Mouse (Mus musculus) c-Kit-negative CD71-positive TER-119-positive erythroid progenitor cells, embryonic 14.5 days (primary cell): ENCODE results near the gene Hoxd11.

Source experiments
- DNase-seq: peaks from one replicate; pipeline ENCODE4 v3.0.0-alpha.2; 2013; ENCODE audit warnings: low read depth, low spot score

Gene Hoxd11

DNA sequence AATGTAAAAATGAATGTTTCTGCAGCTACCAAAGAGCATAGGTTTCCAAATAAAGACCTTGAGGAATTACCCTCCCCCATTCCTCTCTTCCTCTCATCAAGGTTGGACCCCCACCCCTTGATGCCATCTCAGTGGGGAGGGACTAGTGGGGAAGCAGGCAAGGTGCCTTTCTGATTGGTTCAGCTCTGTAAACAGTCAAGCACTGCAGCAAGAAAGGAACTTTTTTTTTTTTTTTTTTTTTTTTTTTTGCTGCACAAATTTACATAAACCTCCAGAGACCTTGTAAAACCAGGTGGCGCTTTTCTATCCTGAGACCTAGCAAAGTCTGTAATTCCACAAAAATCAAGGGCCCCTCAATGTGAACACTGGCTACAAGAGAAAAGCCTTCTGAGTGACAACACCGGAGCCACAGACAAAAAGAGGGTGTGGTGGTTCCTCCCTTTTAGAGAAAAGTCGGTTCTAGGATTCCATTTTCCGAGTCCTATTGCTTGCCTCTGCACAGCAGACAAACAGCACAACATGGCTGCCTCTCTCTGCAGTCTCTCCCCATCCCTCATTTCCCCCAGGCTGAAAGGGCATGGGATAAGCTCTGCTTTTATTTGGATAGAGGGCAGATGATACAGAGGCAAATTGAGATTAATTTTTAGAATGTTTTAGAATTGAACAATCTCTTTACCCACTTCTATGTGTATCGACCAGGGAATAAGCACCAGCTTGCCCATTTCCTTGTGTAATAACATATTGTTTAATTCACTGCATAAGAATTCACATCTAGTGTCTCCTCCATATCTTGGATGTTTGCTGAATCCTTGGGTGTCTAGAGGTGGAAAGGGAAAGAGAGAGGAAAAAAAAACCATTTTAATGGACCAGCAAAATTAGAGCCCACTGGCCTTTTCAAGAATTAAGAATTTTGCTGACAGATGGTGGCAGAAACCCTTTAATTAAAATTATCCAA lies 30.4 kb downstream of the Hoxd11 start:
- no peak for DNase-seq

DNA sequence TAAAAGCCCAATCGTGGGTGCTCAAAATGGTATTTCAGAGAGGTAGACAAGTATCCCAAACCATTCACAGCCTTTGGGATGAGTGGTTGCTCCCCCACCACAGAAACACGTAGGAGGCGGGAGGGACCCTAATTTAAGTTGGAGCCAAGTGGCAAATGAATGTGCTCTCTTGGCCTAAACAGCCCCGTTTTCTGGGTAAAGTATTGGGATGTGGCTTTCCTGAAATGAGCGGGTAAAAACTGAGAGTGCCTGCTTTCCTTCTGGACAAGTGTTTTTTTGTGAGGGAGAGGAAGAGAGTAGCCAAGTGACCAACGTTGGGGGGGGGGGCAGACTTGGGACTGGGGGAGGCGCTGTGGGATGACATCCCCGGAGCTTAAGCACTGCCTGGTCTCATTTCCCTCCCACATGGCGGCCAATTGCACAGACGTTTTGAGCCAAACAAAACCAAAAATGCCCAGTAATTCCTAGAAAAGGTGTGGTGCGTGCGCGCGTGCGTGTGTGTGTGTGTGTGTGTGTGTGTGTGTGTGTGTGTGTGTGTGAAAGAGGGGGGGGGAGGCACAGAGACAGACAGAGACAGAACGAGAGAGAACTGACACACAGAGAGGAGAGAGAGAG lies 31.7 kb downstream of the Hoxd11 start:
- no peak for DNase-seq

DNA sequence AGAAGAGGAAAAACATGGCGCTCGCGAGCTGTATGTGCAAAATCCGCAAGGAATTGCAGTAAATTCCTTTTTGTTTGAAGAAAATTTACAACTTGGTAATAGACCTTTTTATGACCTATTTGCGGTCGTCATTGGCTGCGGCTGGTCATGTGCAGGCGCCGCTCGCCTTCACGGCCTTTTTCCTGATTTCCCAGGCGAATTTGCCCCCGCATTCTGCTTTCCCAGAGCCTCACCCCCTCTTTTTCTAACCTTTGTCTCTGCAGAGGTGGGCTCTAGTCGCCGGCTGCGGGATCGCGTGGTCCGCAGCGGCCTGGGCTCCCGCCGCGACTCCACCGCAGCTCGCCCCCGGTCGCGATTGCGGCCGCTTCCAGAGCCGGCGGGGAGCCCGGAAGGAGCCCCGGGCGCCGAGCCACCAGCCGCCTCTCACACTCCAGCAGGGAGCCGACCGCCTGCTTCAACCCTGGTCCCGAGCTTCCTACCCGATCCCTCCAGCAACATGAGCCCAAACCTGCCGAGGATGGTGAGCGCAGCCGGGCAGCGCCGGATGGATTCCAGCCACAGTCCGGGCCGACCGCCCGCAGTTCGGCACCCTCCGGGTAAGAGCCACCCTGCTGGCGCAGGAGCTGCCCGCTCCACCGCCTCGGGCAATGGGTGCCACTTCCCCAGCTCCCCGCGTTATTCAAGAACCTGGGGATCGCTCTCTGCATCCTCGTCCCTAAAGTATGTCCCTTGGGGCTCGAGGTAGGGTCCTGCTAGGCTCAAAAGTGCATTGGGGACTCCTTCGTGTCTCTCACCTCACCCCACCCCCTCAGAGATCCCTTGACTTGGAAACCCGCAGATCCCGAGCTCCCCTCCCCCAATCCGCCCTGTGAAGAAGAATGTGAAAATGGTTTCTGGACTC lies 32.6 kb downstream of the Hoxd11 start, which contains the start of the genes Hoxd3 and Hoxd4:
TSS of gene Hoxd3 (plus strand) at position 207 of the 901 bp plus-strand sequence.
TSS of gene Hoxd4 (plus strand) at position 209 of the 901 bp plus-strand sequence.
- no peak for DNase-seq

DNA sequence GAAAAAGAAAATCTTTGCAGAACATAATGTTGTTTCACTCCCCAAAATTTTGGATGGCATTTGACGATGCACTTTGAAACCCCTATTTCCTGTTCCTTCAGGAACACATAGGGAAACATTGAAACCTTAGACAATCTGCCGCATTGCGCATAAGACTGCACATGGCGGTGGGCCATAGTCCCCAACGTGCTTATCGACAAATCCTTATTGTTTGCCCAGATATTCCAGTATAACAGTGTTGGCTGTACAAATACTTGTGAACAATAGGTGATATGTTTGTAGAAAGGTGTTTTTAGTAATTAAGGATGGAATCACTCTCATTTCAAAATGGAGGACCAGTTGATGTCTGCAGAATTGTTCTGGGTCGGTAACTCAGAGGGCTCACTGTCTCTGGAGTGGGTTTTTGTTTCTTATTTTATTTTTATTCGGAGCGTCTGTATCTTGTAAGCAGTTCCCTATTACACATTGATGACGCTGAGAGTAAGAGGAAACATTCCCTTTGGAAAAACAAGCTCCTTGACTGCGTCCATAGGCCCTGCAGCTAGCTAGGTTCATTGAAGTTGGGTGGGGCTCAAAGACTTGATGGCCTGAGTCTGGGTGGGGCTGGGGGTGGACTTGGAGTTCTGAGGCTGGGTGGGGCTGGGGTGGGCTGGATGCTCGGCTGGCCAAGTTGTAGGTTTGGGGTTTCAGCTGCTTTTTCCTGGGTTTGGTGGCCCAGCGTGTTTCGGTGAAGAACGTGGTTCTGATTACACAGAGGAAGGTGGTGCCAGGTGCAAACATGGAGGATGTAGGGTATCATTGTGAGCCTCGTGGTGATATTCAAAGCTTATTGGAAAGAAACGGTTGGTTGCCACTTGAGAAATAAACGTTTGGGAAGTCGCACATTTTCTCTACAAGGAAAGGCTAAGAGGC lies 34.1 kb downstream of the Hoxd11 start:
- DNase-seq, result no peak

DNA sequence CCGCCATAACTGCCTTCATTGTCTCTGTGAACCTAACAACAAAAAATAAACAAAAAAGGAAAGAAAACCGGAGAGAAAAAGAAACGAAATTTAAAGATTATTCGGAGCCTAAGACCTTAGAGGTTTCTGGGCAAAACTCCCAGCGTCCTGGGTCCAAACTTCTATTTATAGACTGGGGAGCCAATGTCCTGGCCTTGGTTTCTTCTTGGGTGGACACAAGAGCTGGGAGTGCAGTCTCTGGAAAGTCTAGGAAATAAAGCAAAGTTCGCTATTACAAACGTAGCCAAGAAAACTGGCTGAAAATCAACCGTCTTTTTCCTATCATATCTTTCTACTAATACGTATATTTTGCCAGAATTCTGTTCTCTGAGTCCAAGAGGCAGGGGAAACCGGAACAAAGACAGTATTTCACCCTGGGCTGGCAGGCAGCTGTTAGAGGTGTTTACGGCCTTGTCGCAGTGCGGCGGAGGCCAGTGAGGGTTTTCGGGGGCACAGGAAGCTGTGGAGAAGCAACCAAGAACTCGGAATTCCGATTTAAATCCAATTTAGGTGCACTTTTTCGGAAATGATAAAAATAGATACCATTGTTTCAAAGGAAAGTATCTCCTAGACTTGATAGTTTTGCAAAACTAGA lies 34.9 kb downstream of the Hoxd11 start:
- DNase-seq, result no peak

DNA sequence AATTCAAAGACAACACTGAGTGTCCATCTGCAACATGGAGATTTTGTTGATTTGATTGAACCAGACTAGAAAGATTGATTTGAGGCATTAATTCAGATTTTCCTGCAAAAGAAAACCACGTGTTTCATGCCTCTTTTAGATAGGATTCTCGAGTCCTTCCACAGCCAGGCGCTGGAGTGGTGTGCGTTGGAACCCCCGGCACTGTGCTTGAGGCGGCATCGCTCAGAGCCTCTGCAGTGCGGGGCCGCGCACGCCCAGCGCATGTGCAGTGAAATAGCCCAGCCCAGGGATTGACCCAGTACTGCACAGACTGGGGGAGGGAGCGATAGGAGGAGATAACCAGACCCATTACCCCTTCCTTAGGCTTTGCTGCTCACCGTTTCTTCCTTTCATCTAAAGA lies 35.5 kb downstream of the Hoxd11 start:
- no peak for DNase-seq

DNA sequence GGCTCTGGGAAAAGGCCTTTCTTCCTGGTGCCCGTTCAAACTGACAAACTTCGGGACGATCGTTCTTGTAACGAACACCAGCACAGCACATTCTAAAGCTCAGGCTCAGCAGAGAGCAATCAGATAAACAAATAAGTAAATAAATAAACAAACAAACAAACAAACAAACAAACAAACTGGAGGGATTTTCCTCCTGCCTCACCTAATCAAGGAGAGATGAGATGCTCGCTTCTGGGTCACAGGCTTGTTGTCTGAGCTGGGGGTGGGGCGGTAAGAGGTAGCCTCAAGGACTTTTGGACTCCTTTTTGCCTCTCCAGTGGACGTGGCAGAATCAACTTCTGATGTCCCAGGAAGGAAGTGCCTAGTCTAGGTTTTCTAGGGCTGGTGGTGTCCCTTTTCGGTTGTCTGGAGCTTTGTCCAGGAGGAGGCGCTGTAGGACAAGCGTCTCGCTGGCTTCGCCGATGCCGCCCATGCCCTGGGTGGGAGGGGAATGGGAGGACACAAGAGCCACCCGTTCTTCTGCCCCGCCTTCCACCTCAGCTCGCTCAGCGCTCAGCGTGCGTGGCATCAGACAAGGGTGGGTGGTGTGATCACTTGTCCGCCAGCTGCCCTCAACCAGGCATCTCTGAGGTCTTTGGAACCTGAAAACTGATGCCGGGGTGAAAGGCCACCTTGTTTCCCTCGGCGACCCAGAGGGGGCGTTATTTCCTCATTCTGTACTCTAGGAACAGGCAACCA lies 36.3 kb downstream of the Hoxd11 start:
- DNase-seq, result no peak

DNA sequence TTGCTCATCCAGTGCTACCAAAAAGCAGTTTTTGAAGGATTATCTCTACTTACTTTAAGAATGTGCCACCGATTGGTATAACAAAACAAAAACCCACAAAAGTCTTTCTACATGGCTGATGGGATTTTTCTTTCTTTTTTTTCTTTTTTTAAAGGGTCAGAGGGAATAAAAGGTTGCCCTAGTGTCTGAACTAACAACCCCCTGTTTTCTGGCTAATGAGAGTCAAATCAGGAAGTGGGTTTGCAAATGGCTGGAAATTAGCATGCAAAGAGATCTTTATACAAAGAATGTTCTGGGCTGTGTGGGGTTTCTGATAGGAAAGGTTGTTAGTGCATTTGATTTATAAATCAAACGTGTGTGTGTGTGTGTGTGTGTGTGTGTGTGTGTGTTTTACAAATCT lies 41.0 kb downstream of the Hoxd11 start:
- DNase-seq, result no peak

DNA sequence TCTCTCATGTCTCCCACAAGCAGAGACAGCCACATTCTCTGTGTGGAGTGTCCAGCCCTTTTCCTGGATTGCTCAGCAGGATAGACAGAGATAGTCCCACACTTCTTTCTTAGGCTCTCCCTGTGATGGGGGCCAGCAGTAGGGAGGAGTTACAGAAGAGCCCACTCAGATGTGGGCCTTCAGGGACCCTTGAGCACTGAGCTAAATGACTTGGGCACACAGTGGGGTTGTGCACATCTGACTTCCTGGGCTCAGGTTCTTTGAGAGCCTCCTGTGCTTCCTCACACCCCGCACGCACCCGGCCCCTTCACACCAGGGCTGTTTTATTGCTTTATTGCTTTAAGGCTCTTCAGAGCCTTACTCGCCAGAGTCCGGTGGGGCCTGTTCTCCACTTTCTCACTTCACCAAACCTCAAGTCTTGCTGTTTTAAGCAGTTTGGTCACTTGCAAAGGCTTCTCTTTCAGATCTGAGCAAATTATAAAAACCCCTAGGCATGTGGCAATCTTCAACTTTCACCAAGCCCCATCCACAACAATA lies 41.7 kb downstream of the Hoxd11 start:
- DNase-seq, result no peak

DNA sequence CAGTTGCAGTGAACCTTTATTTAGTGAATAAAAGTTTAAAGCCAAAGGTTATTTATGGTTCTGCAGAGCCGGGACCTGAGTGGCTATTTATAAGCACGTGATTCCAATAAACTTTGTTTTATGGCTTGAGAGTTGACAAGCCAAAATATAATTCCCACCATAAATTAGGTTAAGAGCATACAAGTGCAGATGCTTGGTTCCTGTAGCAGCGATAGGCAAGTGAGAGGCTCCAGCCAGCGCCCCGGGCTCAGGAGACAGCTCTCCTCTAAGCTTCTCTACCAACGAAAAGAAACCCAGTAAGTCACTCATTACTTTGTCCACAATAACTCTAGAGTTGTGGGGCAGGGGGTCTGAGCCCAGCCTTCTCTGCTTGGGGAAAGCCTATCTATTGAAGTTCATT lies 42.5 kb downstream of the Hoxd11 start:
- no peak for DNase-seq

DNA sequence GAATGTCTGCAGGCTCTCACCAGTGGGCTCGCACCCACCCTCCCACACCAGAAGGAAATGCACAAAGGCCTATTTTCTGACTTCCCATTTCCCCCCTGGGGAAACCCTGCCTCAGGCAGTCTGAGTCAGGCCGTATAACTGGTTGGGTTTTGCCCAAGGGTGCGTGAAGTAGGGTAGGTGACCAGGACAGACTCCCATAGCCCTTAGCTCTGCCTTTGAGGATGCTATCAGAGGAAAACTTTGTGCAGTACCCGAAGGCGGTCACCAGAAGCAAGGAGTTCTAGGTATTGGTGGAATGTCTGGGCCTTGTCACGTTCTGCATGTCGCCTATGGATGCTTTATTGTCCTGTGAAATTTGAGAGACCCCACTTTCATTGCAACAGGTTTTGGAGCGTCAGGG lies 43.6 kb downstream of the Hoxd11 start:
- no peak for DNase-seq

DNA sequence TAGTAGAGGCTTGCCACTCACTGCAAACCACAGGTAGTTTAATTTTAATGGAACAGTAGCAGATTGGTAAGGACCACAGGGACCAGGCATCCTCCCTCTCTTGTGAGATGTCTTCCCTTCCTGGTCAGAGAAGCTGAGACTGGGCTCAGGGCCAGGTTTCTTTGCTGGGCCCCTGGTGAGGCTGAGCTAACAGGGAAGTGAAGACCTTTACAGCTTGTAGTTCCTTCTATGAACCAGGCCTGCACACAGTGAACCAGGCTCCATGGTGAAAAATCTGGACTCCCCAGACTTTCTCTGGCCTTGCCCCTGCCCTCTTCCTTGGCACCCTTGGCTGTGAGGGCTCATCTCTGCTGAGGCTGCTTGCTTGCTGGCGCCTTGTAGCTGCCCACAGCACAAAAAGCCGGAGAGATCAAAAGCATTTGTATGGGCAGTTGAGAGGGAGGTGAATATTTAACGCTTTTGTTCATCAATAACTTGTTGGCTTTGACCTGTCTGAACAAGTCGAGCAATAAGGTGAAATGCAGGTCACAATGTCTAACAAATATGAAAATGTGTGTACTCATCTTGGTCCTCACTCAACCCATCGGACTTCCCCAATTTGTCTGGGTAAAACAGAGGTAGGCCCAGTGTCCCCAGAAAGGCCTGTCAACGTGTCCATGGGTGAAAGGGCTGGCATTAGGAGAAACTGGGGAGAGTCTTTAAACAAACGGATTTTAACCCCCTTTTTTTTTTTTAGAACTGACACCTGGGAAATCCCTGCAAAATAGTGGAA lies 45.1 kb downstream of the Hoxd11 start:
- no peak for DNase-seq

DNA sequence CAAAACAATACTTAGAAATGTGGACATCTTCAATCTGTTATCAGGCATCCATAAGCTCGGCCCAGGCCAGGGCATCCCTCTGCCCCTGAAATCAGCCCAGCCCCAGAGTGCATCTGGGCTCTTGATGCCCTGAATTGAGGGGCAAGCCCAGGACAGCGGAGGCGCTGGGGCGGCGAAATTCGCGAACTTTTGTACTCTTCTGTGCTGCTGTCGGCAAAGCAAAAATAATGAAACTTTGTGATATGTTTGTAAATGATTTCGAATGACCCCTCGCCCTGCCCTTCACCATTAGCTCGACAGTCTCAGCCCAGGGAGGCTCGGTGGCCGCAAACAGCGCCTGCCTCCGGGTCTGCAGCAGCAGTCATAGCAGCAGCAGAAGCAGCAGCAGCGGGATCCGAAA lies 45.8 kb downstream of the Hoxd11 start:
- no peak for DNase-seq

DNA sequence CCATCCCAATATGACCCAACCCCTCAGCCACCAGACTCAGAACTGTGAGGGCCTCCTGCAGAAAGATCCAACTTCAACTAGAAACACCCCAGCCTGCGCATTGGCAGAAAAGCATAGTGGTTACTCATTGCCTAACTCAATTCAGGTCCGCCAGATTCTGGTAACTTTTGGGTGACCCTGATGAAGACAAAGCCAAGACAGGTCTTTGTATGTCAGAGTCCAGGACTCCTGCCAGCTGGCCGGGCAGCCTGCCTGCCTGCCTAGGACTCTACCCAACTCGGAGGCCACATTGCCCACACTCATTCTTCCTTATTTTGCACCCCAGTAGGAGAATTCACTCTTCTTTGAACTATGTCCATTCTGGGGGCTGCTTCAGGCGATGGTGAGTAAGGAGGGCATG lies 47.2 kb downstream of the Hoxd11 start, which contains the start of gene Gm28230:
TSS of gene Gm28230 (plus strand) at position 178 of the 400 bp plus-strand sequence.
- DNase-seq, result no peak

DNA sequence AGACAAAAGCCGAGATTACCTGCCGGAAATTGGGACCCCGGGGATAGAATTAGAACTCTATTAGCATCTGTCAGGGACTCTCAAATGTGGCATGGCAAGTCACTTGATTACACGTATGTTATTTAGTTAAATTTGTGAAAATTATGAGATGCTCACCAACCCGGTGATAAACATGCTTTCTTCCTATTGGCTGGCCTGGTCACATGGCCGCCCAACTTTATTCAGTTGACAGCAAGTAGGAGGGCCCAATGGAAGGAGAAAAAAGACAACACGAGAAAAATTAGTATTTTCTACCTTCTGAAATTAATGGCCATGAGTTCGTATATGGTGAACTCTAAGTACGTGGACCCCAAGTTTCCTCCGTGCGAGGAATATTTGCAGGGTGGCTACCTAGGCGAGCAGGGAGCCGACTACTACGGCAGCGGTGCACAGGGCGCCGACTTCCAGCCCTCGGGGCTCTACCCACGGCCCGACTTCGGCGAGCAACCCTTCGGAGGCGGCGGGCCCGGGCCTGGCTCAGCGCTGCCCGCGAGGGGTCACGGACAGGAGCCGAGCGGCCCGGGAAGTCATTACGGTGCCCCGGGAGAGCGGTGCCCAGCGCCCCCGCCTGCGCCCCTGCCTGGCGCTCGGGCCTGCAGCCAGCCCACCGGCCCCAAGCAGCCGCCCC lies 47.7 kb downstream of the Hoxd11 start:
- no peak for DNase-seq

DNA sequence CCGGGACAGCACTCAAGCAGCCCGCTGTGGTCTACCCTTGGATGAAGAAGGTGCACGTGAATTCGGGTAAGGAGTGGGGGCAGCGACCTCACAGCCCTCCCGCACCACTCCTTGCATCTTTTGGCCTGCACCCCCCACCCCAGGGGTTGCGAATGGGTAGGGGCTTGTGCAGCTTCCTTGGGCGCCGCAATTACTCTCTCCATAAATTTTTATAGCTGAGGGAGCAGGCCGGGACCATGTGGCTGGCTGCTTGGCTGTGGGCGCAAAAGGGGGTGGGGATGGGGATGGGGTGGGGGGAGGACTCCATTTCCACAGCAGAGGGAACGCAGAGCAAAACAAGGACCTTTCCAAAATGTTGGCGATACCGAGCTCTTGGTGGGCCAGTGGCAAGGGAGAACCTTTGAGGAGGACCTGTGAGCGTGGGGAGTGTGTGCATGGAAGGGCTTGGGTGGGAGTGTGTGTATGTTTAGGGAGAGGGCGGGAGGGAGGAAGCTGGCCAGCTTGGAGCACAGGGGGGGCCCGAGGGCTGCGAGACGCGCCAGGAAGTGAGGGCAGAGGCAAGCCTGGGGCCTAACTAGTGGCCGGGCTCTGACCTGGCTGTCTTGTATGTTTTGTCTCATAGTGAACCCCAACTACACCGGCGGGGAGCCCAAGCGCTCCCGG lies 48.4 kb downstream of the Hoxd11 start:
- no peak for DNase-seq

DNA sequence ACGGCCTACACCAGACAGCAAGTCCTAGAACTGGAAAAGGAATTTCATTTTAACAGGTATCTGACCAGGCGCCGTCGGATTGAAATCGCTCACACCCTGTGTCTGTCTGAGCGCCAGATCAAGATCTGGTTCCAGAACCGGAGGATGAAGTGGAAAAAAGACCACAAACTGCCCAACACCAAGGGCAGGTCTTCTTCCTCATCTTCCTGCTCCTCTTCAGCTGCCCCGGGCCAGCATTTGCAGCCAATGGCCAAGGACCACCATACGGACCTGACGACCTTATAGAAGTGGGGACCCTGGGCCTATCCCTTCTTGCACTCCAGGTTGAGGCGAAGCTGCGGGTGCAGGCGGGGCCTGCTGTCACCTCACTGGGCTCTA lies 48.9 kb downstream of the Hoxd11 start:
- DNase-seq, result no peak
